Mouse (Mus musculus) intestine, embryonic 16.5 days (tissue): ENCODE data around the gene Grn. TPM values are rescaled to one million over a fixed set of nuclear protein-coding genes. Genes with fewer than 3 reads are reported as not detected.

Source experiments
- ATAC-seq: fragments of 200-750 bp; cut with Nextera tagmentation; 2 replicates; pipeline ENCODE4 v1.8.0; 2017; ENCODE audit warnings: moderate TSS enrichment, moderate library complexity
- H3K27ac ChIP-seq: fragments of 300-500 bp; sonication (generic); 2 replicates; pipeline ENCODE4 v1.5.1; 2014; ENCODE audit warnings: mild to moderate bottlenecking, low read length
- H3K27me3 ChIP-seq: fragments of 300-500 bp; sonication (generic); replicated peaks from 2 replicates; pipeline ENCODE4 v1.6.1; 2014; ENCODE audit warnings: low read length, control low read depth, mixed read lengths; ENCODE audit not compliant: control insufficient read depth, insufficient read depth
- H3K36me3 ChIP-seq: fragments of 300-500 bp; sonication (generic); 2 replicates; pipeline ENCODE4 v1.6.1; 2014; ENCODE audit warnings: low read length, control low read depth; ENCODE audit not compliant: control insufficient read depth, insufficient read depth
- H3K4me1 ChIP-seq: fragments of 300-500 bp; sonication (generic); 2 replicates; pipeline ENCODE4 v1.6.1; 2014; ENCODE audit warnings: low read length, control low read depth, mixed read lengths; ENCODE audit not compliant: control insufficient read depth, insufficient read depth
- H3K4me2 ChIP-seq: fragments of 300-500 bp; sonication (generic); 2 replicates; pipeline ENCODE4 v1.6.1; 2014; ENCODE audit warnings: low read depth, low read length, control low read depth
- H3K4me3 ChIP-seq: fragments of 300-500 bp; sonication (generic); 2 replicates; pipeline ENCODE4 v1.5.1; 2014; ENCODE audit warnings: mild to moderate bottlenecking, low read length
- H3K9ac ChIP-seq: fragments of 300-500 bp; sonication (generic); 2 replicates; pipeline ENCODE4 v1.6.1; 2014; ENCODE audit warnings: low read depth, low read length
- H3K9me3 ChIP-seq: fragments of 300-500 bp; sonication (generic); 2 replicates; pipeline ENCODE4 v1.6.1; 2016; ENCODE audit warnings: low read length, control low read depth; ENCODE audit not compliant: control insufficient read depth
- WGBS: fragments of 180-500 bp; shearing (Covaris S2); extraction: QIAGEN DNeasy Blood & Tissue Kit; methylation state at CpG from one replicate; pipeline ENCODE4 v1.1.7; 2014; 5-methylcytosine and 5-hydroxymethylcytosine counted together
- polyA plus RNA-seq: library from polyadenylated mRNA; unstranded; fragments of >200 nt; fragmentation: Nextera tagmentation; extraction: Ambion mirVana; gene quantifications from 2 replicates; pipeline ENCODE4 v1.2.1, GENCODE M21; 2015

Grn gene
- polyA plus RNA-seq, 1 experiment from 2014 or later: 221 TPM

DNA sequence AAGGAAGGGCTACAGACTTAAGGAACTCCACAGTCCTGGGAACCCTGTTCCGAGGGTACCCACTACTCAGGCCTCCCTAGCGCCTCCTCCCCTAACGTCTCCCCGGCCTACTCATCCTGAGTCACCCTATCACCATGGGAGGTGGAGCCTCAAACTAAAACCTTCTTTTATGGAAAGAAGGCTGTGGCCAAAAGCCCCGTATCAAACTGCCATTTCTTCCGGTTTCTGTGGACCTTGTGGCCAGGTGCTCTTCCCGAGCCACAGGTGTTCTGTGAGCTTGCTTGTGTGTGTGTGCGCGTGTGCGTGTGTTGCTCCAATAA, 6.3 kb downstream of the Grn start:
- Histone ChIP-seq H3K4me1 (peaks cover 25% of the 10 kb centered on the region), H3K9me3 (no peaks in the 10 kb centered on the region), H3K27me3 (no peaks in the 10 kb centered on the region), H3K4me3 (no peak overlapping the region), H3K9ac (no peak overlapping the region), H3K27ac (no peak overlapping the region), H3K4me2 (no peak overlapping the region), H3K36me3 (peaks cover 13% of the 10 kb centered on the region)
- WGBS: 79% methylated on average over 10 of the region's 10 CpGs
- ATAC-seq: no peak

DNA sequence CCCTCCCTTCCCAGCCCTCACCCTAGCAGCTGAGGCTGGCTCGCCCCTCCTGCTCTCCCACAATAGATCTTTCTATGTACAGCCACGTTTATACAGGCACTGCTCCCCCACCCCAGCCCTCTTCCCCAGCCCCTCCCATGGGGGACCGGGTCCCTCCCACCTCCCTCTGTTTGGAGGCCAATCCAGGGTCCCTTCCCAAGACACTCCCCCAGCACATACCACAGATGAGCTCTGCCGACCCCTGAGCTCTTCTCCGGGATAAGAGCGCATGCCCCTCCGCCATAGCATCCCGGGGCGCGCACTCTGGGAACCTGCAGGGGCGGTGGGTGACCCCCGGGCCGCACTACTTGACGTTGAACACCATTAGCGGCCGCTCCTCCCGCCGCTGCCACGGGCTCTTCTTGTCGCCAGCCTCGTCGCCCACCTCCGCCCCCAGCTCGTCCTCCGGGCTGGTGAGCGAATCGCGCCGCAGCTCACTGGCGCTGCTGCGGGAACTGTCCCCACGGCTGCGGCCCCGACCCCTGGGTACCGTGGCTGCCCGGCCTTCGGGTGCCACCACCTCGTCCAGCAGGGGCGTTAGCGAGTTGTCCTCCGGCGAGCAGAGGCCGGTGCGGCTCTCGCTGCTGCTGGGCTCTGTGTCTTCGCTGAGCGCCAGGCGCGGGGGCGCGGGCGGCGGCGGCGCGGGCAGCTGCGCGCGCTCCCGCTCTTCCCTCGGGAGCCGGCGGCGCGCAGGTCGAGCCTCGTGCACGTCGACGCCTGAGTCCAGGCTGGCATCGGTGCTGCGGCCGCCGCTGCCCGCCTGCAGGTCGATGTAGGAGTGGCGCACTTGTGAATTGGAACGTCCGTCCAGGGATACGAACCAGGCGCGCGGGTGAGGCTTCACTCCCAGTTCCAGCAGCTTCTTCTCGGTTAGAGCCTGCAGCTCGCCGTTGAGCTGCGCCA, 7.3 kb downstream of the Grn start:
- peak overlapping the region; percentile 100 for H3K4me2 ChIP-seq
- H3K27me3 ChIP-seq: no peaks in the 10 kb centered on the region
- H3K27ac ChIP-seq: peak overlapping the region; percentile 28; the same call in 1 of the 2 replicates
- H3K4me1 ChIP-seq: peaks cover 17% of the 10 kb centered on the region
- 8% methylated on average over 87 of the region's 87 CpGs for WGBS
- H3K9ac ChIP-seq: peak overlapping the region; percentile 66
- H3K4me3 ChIP-seq: peak overlapping the region; percentile 56
- ATAC-seq: peak; percentile 47
- H3K36me3 ChIP-seq: peaks cover 16% of the 10 kb centered on the region
- H3K9me3 ChIP-seq: no peaks in the 10 kb centered on the region

DNA sequence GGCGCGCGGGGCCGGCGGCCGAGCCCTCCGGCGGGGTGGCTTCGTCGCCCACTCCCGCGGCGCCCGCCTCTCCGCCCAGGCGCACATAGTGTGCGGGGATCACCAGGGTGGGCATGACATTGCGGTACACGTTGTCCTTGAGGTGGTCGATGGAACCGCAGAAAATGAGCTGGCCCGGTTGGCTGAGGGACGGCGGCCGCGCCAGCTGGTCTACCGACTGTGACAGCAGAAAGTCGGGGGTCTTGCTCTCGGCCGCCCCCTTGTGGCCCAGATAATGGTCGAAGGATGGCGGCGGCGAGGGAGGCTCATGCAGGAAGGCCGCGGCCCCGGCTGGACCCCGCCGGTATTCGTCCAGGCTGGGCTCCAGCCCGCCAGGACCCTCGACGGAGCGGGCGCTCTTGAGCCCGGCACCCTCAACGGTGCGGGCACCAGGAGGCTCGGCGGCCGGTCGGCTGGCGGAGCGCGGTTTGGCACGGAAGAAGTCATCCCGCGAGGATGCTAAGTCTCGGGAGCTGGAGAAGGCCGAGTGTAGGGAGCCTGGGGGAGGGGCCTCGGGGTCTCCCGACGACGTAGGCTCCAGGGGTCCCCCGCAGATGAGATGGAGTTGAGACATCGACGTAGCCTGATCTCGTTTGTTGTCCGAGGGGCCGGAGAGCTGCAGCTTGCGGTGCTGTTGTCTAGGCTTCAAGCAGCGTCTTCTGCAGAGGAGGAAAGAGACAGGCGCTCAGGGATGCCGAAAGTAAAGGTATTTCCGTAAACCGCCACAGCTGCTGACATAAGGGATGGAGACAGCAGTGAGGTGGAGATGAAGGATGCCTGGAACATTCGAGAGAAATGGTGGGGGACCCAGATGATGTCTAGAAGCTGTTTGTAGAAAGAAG, 8.3 kb downstream of the Grn start:
- peaks cover 18% of the 10 kb centered on the region for H3K36me3 ChIP-seq
- H3K4me1 ChIP-seq: peaks cover 17% of the 10 kb centered on the region
- peak; percentile 41 for ATAC-seq
- no peaks in the 10 kb centered on the region for H3K27me3 ChIP-seq
- H3K4me3 ChIP-seq: peak overlapping the region; percentile 56
- no peaks in the 10 kb centered on the region for H3K9me3 ChIP-seq
- peak overlapping the region; percentile 66 for H3K9ac ChIP-seq
- no peak overlapping the region for H3K27ac ChIP-seq
- H3K4me2 ChIP-seq: peak overlapping the region; percentile 100
- 17% methylated on average over 77 of the region's 77 CpGs for WGBS

DNA sequence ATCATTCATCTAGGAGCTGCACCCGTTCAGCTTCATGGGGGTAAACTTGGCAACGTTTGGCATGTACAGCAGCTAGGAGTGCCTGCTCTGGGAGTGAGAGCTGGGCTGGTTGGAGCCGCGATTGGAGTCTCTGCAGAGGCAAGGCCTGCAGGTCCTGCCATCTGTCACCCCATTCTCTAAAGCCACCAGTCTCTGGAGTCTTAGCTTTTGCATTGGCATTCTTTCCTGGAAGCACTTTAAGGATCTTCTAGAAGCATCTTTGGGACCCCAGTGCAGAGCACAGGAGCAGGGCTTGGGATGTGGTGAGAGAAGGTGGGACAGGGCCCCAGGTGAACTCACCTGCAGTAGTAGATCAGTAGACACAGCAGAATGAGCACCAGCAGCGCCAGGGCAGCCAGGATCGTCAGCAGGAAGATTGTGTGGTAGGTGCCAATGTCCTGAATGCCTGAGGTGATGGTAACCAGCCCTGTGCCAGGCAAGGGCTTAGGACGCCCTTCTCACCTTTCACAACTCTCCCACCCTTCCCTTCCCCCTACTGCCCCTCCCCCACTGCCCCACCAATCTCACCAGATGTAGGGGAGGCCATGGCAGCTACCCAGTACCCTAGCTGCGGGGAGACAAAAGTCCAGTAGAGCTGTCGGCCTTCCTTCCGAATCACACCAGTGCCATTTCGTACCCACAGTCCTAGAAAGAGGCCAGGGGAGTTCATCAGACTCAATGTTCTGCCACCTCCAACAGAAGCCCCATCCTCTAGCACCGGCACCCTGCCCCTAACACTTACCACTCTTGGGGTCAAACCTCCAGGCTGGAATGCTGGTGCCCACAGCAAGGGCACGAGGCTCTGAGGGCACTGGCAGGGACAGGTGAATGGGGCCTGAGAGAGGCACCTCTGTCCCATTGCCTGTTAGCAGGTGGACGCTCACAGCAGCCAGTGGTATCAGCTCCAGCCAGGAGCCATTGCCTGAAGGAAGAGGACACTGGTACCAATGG, 9.3 kb downstream of the Grn start:
- whole genome bisulfite sequencing: 81% methylated on average over 14 of the region's 14 CpGs
- peaks cover 18% of the 10 kb centered on the region for H3K36me3 ChIP-seq
- H3K9ac ChIP-seq: no peak overlapping the region

DNA sequence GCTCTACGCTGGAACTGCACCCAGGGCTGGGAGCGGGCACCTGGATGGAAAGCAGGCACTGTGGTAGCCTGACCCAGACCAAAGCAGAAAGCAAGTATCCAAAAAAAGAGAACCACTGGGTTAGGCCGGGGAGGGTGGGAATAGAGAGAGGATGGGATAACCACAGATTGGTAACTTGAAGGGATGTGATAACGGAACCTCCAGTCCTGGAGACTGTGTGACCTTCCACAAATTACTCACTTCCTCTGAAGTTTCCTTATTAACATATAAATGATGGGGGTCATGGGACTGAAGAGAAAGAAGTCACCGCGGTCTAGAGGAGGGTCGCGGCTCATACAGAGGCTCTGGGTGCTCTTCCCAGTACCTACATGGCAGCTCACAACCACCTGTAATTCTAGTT, 10.1 kb downstream of the Grn start:
- H3K27me3 ChIP-seq: no peaks in the 10 kb centered on the region
- no peak overlapping the region for H3K27ac ChIP-seq
- peaks cover 11% of the 10 kb centered on the region for H3K36me3 ChIP-seq
- H3K9ac ChIP-seq: no peak overlapping the region
- no peak overlapping the region for H3K4me2 ChIP-seq
- no peaks in the 10 kb centered on the region for H3K9me3 ChIP-seq
- ATAC-seq: no peak
- H3K4me1 ChIP-seq: peaks cover 25% of the 10 kb centered on the region
- WGBS: 89% methylated on average over 8 of the region's 8 CpGs
- no peak overlapping the region for H3K4me3 ChIP-seq

More for the DNA sequence above, 9.3 kb downstream of the Grn start:
- H3K27me3 ChIP-seq: no peaks in the 10 kb centered on the region
- H3K9me3 ChIP-seq: no peaks in the 10 kb centered on the region
- H3K4me2 ChIP-seq: no peak overlapping the region
- ATAC-seq: no peak
- no peak overlapping the region for H3K4me3 ChIP-seq
- H3K27ac ChIP-seq: no peak overlapping the region
- H3K4me1 ChIP-seq: peaks cover 20% of the 10 kb centered on the region

DNA sequence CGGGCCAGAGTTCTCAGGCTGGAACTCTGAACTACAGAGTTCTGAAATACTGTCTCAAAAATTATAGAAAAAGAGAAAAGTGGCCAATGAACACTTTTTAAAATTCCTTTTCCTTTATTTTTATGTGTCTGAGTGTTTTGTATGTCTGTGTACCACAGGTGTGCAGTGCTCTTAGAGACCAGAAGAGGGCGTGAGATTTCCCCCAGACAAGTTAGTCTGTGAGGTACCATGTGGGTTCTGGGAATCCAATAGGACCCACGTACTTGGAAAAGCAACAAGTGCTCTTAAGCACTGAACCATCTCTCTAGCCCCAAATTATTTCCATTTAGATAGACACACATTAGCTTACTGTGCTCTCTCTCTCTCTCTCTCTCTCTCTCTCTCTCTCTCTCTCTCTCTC, 11.3 kb downstream of the Grn start:
- 0 out of 2 replicates have a peak, but pooled peaks cover 5% of the 10 kb centered on the region for H3K36me3 ChIP-seq
- H3K27me3 ChIP-seq: no peaks in the 10 kb centered on the region
- WGBS: 83% methylated on average over 3 of the region's 3 CpGs
- no peaks in the 10 kb centered on the region for H3K9me3 ChIP-seq
- no peak overlapping the region for H3K27ac ChIP-seq
- no peak overlapping the region for H3K4me2 ChIP-seq
- H3K4me1 ChIP-seq: peaks cover 37% of the 10 kb centered on the region
- no peak overlapping the region for H3K4me3 ChIP-seq
- H3K9ac ChIP-seq: no peak overlapping the region
- ATAC-seq: no peak

DNA sequence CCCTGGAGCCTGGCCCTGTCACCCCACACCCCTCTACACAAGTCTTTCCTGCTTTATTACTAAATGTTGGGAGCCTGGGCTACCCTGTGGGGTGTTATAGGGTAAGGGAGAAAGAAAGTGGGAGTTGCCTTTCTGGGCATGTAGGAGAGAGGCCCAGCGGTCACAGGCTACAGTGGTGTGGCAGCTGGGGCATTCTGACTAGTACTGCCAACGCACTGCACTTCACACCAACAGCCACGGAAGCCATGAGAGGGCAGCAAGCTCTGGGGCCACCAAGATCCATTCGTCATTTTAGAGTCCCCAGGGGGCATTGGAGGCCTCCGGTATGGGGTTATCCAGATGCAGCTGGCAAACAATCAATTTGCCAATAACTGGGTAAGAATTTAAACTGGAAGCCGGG, 12.0 kb downstream of the Grn start:
- Histone ChIP-seq H3K27me3 (no peaks in the 10 kb centered on the region), H3K9ac (no peak overlapping the region), H3K4me2 (no peak overlapping the region), H3K9me3 (no peaks in the 10 kb centered on the region), H3K36me3 (0 out of 2 replicates have a peak, but pooled peaks cover 5% of the 10 kb centered on the region), H3K27ac (no peak overlapping the region), H3K4me1 (peaks cover 35% of the 10 kb centered on the region), H3K4me3 (no peak overlapping the region)
- WGBS: 84% methylated on average over 6 of the region's 6 CpGs
- ATAC-seq: no peak

DNA sequence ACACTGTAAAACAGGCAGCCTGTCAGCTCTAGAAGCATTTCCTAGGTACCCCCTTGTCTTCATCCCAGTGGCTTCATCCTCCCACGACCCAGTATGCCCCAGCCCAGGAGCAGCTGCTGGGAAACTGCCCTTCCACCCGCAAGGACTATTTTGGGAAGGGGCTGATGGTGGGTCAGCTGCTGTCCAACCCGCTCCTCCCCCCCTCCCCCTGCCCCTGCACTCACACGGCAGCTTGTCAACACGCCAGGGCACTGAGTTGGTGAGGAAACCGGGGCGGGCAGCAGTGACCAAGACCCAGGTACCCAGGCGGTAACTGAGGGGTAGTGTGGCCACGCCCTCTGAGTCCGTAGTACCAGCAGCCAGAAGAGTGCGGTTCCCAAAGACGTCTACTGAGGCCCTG, 13.6 kb downstream of the Grn start:
- no peak overlapping the region for H3K9ac ChIP-seq
- WGBS: 70% methylated on average over 12 of the region's 12 CpGs
- no peak overlapping the region for H3K27ac ChIP-seq
- no peak overlapping the region for H3K4me3 ChIP-seq
- no peaks in the 10 kb centered on the region for H3K9me3 ChIP-seq
- 0 out of 2 replicates have a peak, but pooled peaks cover 3% of the 10 kb centered on the region for H3K27me3 ChIP-seq
- H3K4me2 ChIP-seq: no peak overlapping the region
- no peak for ATAC-seq
- H3K4me1 ChIP-seq: peaks cover 27% of the 10 kb centered on the region
- H3K36me3 ChIP-seq: 0 out of 2 replicates have a peak, but pooled peaks cover 5% of the 10 kb centered on the region
